Mouse (Mus musculus): ENCODE results near the gene Lmx1a.

DNA sequence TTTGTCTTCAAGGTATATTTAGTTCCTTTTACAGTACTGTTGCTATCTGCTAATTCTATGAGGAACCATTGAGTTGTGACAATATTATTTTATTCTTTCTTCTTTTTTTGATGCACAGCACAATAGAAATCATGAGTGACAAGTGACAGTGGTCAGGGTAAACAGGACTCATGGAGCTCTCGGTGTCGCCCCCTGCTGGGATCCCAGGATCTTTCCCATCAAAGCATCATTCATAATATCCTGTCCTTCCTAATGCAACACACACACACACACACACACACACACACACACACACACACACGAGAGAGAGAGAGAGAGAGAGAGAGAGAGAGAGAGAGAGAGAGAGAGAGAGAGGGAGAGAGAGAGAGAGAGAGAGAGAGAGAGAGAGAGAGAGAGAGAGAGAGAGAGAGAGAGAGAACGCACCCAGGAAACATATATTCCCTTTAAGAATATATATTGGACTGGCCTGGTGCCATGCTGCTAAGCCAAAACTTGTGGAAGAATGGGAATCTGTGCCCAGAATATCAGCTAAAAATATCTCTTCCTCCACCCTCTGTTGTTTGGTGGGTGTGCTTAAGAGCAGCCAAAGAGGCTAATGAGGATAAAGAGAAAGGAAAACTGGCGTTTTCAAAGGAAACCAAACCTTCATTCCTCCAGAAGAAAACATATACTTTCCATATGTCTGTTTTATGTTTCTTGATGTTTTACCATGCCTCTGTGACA lies 90.9 kb downstream of the Lmx1a start:
- TF ChIP-seq CTCF (conservative IDR thresholded peaks at IDR 0.05; ENCODE audit: low read length), result no peak; the same call in 1 of the 2 replicates
- no peak for TF ChIP-seq POU5F1 (IDR thresholded peaks at IDR 0.05; ENCODE audit: borderline replicate concordance, low read length)
- no peak for TF ChIP-seq NANOG (IDR thresholded peaks at IDR 0.05; ENCODE audit: borderline replicate concordance, low read length)
